Mouse (Mus musculus) thymus, postnatal 25 days (tissue): ENCODE data around the gene Slc22a8.

Experiments used
- DNase-seq: peaks from one replicate; pipeline ENCODE4 v3.0.0; 2022

The Slc22a8 gene

GRCm38 (mm10) chr19:8590954-8591353 lies at the start of gene Slc22a8:
Gene Slc22a8, plus strand, starts transcription at chr19:8591254.
- no peak for DNase-seq

GRCm38 (mm10) chr19:8558897-8559296 lies 32.2 kb upstream of the Slc22a8 start:
- no peak for DNase-seq

GRCm38 (mm10) chr19:8564021-8564420 lies 27.0 kb upstream of the Slc22a8 start:
- DNase-seq = no peak

- no peak for DNase-seq
Observed at GRCm38 (mm10) chr19:8564469-8564868, 26.6 kb upstream of the Slc22a8 start.

GRCm38 (mm10) chr19:8565262-8565661 lies 25.8 kb upstream of the Slc22a8 start:
- no peak for DNase-seq

- DNase-seq = no peak
Observed at GRCm38 (mm10) chr19:8565985-8566384, 25.1 kb upstream of the Slc22a8 start.

GRCm38 (mm10) chr19:8567104-8567880 lies 23.8 kb upstream of the Slc22a8 start:
- DNase-seq = peak; percentile 51

- DNase-seq = peak; percentile 53
Observed at GRCm38 (mm10) chr19:8569453-8569863, 21.6 kb upstream of the Slc22a8 start.

- no peak for DNase-seq
Observed at GRCm38 (mm10) chr19:8570341-8571040, 20.6 kb upstream of the Slc22a8 start.

GRCm38 (mm10) chr19:8571746-8572145 lies 19.3 kb upstream of the Slc22a8 start:
- peak; percentile 53 for DNase-seq

GRCm38 (mm10) chr19:8572485-8572884 lies 18.6 kb upstream of the Slc22a8 start:
- DNase-seq = no peak

- DNase-seq = no peak
Observed at GRCm38 (mm10) chr19:8577432-8577831, 13.6 kb upstream of the Slc22a8 start.

GRCm38 (mm10) chr19:8578293-8578969 lies 12.6 kb upstream of the Slc22a8 start:
- peak; percentile 64 for DNase-seq

GRCm38 (mm10) chr19:8578970-8579342 lies 12.1 kb upstream of the Slc22a8 start:
- no peak for DNase-seq

GRCm38 (mm10) chr19:8585298-8585697 lies 5.8 kb upstream of the Slc22a8 start:
- no peak for DNase-seq

- DNase-seq = no peak
Observed at GRCm38 (mm10) chr19:8585899-8586298, 5.2 kb upstream of the Slc22a8 start.

- no peak for DNase-seq
Observed at GRCm38 (mm10) chr19:8586350-8586749, 4.7 kb upstream of the Slc22a8 start.

- no peak for DNase-seq
Observed at GRCm38 (mm10) chr19:8587315-8587714, 3.7 kb upstream of the Slc22a8 start.

- DNase-seq = peak; percentile 62
Observed at GRCm38 (mm10) chr19:8592155-8592554, 1.1 kb downstream of the Slc22a8 start.

GRCm38 (mm10) chr19:8592873-8593408 lies 1.9 kb downstream of the Slc22a8 start:
- DNase-seq = peak; percentile 28

- DNase-seq = no peak
Observed at GRCm38 (mm10) chr19:8593833-8594232, 2.8 kb downstream of the Slc22a8 start.

- DNase-seq = no peak
Observed at GRCm38 (mm10) chr19:8594518-8594917, 3.5 kb downstream of the Slc22a8 start.

GRCm38 (mm10) chr19:8597269-8597668 lies 6.2 kb downstream of the Slc22a8 start:
- DNase-seq = no peak
